Mouse (Mus musculus): ENCODE results near the gene Gm5426. TPM values are rescaled to one million over a fixed set of nuclear protein-coding genes. Genes with fewer than 3 reads are reported as not detected.

The Gm5426 gene
- polyA plus RNA-seq, 1 experiment from 2014 or later: not detected

DNA sequence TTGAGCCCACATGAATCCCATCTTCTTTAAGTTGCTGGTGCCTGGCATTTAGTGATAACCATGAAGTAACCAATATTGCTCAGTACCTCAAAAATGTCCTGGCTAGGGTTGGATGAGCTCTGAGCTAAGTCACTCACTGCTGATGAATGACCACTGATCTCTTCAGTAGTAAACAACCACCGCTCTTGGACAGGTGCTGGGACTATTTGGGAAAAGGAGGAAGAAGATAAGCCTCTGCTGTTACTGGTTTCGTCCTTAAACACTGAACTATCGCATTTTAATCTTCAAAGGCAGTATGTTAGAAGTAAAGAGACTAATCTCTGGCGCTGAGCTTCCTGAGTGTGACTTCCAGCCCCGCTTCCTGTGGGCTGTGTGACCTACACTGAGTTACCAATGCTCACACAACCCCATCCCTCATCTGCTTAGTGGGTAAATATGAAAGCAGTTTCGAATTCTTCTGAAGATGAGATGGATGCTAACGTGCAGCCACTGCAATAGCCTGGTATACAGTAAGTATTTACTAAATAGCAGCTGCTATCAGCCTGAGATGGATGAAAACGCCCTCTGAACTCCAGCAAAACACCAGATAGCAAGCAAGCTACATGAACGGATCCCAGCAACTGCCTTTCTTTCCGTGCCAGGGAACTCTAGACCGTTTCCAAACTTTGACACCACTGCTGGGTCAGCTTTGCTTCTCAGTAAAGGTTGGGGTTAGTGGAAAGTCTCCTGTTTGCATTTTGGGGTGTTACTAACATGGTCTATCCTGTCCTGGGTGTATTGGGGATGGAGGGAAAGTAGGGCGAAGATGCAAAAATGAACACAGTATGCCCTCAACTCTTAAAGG, 44.4 kb downstream of the Gm5426 start:
- H3K4me1 ChIP-seq: no peaks in the 10 kb centered on the region
- no peaks in the 10 kb centered on the region for H3K9me3 ChIP-seq
- no peak overlapping the region for H3K4me2 ChIP-seq
- no peak for ATAC-seq (ENCODE audit: insufficient number of reproducible peaks, insufficient read depth, low FRiP score, low TSS enrichment, low read depth)
- H3K36me3 ChIP-seq: no peaks in the 10 kb centered on the region
- no peak overlapping the region for H3K4me3 ChIP-seq
- H3K9ac ChIP-seq: no peak overlapping the region
- H3K27ac ChIP-seq: no peak overlapping the region
- 81% methylated on average over 12 of the region's 12 CpGs for WGBS
- H3K27me3 ChIP-seq: no peaks in the 10 kb centered on the region

DNA sequence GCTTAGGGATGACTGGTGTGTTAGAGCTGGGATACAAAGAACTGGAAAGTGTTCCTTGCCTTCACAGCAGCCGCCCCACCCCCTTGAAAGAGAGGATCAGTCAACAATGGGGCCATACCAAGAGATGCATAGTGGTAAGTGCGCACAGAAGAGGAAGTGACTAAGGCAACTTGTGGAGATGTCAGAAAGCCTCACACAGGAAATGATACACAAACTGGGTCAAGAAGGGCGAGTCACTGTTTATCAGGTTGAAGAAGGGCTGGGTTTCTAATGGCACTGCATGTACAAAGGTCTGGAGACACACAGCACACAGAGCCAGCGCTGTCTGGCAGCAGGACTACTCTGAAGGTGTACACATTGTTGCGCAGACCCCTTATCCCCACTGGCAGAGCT, 45.0 kb downstream of the Gm5426 start:
- Histone ChIP-seq H3K4me3 (no peak overlapping the region), H3K4me2 (no peak overlapping the region), H3K27me3 (no peaks in the 10 kb centered on the region), H3K9ac (no peak overlapping the region), H3K36me3 (no peaks in the 10 kb centered on the region), H3K9me3 (no peaks in the 10 kb centered on the region), H3K27ac (no peak overlapping the region), H3K4me1 (no peaks in the 10 kb centered on the region)
- no peak for ATAC-seq (ENCODE audit: insufficient number of reproducible peaks, insufficient read depth, low FRiP score, low TSS enrichment, low read depth)
- 80% methylated on average over 5 of the region's 5 CpGs for WGBS

DNA sequence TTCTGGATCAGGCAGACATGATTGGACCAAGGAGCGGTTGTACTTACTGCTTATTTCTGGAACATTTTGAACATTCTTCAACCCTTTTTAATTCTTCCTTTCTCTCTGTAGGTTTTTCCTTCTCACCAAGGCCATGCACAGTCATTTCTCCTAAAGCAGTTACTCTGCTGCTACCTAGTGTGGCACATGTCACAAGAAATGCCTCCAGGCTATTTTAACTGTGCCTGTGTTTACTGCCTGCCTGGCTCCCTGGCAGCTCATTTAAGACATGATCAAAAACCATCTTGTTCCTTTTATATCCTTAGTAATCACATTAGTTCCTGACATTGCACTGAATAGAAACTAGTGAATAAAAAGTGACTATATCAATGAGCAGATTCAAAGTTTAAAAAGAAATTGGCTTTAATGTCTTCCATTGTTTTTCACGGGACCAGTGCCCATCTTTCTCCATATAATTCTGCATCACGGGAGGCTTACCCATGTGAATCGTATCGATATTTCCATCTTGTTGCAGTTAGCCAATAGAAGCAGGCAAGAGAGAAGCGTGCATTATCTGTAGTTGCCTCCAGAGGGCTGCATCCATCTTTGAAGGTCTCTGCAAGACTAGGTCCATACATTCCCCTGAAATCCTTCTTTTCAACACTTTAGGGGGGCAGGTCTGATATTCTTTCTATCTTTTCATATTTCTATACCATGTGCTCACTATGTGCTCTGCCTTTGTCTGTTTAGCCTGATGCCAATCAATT, 45.7 kb downstream of the Gm5426 start:
- no peak overlapping the region for H3K9ac ChIP-seq
- no peaks in the 10 kb centered on the region for H3K4me1 ChIP-seq
- no peak overlapping the region for H3K4me3 ChIP-seq
- H3K36me3 ChIP-seq: no peaks in the 10 kb centered on the region
- no peaks in the 10 kb centered on the region for H3K27me3 ChIP-seq
- 72% methylated on average over 6 of the region's 6 CpGs for WGBS
- H3K9me3 ChIP-seq: no peaks in the 10 kb centered on the region
- H3K27ac ChIP-seq: no peak overlapping the region
- no peak overlapping the region for H3K4me2 ChIP-seq
- ATAC-seq (ENCODE audit: insufficient number of reproducible peaks, insufficient read depth, low FRiP score, low TSS enrichment, low read depth): no peak

DNA sequence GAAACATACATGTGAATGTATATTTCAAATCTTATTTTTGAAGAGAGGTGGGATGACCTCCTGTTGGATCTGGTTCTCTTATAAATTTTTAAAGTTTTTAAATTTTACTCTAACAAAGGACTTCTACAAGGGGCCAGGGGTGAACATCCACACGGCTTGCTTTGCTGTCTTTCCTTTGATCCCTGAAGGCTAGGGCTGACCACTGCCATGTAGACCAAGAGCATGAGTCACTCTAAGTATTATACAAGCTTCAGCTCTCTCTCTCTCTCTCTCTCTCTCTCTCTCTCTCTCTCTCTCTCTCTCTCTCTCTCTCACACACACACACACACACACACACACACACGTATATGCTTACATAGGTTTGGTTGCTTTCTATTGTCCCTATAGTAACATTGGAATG, 48.6 kb downstream of the Gm5426 start:
- WGBS: 80% methylated on average over 2 of the region's 2 CpGs
- H3K27ac ChIP-seq: no peak overlapping the region
- H3K4me2 ChIP-seq: no peak overlapping the region
- no peak overlapping the region for H3K4me3 ChIP-seq
- 0 out of 2 replicates have a peak, but pooled peaks cover under 1% of the 10 kb centered on the region for H3K4me1 ChIP-seq
- H3K27me3 ChIP-seq: no peaks in the 10 kb centered on the region
- ATAC-seq (ENCODE audit: insufficient number of reproducible peaks, insufficient read depth, low FRiP score, low TSS enrichment, low read depth): no peak
- H3K9ac ChIP-seq: no peak overlapping the region
- no peaks in the 10 kb centered on the region for H3K9me3 ChIP-seq
- H3K36me3 ChIP-seq: no peaks in the 10 kb centered on the region

DNA sequence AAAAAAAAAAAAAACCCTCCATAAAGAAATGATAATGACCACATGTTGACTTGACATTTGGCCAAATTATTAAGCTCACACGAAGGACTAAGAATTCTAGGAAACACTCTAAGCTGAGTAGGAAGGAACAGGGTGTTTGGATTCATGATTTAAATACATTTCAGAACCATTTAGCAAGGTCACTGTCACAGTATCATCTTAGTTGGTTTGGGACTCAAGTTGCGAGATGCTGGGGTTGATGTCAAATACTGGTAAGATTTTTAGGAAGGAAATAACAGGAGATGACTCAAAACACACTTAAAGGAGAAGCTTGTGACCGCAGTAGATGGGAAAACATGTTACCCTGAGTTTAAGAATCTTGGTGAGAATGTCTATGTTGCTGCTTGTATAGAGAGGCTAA, 49.2 kb downstream of the Gm5426 start:
- Histone ChIP-seq H3K9ac (no peak overlapping the region), H3K4me3 (no peak overlapping the region), H3K4me2 (no peak overlapping the region), H3K9me3 (no peaks in the 10 kb centered on the region), H3K4me1 (0 out of 2 replicates have a peak, but pooled peaks cover 3% of the 10 kb centered on the region), H3K27me3 (no peaks in the 10 kb centered on the region), H3K36me3 (no peaks in the 10 kb centered on the region), H3K27ac (no peak overlapping the region)
- 86% methylated on average over 3 of the region's 3 CpGs for WGBS
- ATAC-seq (ENCODE audit: insufficient number of reproducible peaks, insufficient read depth, low FRiP score, low TSS enrichment, low read depth): no peak

Small RNA genes within 50 kb of the gene (microRNA-seq; reads per million reads assigned to microRNA genes)
- not detected for gene Gm22913

Other genes starting within 250 kb of the Gm5426 start
- gene Eea1, start 196.0 kb upstream of the Gm5426 start, polyA plus RNA-seq (2015; fragmentation: Nextera tagmentation; extraction: Ambion mirVana): 20.3 and 21.5 TPM in 2 replicates

Data from embryonic facial prominence, embryonic 13.5 days (tissue).